Mouse (Mus musculus): ENCODE measurements around the gene Olfr465-ps1. TPM values are rescaled to one million over a fixed set of nuclear protein-coding genes. Genes with fewer than 3 reads are reported as not detected.

The Olfr465-ps1 gene
- not detected in 2 replicates for polyA plus RNA-seq (2015; fragmentation: Nextera tagmentation; extraction: Ambion mirVana)

DNA sequence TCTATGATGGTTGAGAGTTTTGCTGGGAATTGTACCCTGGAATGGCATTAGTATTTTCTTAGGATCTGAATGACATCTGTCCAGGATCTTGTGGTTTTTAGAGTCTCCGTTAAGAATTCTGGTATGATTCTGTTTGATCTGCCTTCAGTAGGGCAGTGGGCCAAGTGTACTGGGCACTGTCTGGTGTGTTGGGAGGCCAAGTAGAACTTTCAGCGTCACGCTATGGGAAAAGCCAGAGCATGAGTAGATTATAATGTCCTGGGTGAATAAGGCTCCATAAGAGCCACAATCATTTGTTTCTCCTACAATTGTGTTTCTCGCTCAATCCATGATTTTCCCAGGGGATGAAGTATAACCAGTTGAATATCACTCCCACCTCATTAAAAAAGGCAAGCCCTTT is at the start of gene Olfr465-ps1:
Gene Olfr465-ps1 (plus strand): TSS at position 301 of the 400 bp plus-strand sequence.

DNA sequence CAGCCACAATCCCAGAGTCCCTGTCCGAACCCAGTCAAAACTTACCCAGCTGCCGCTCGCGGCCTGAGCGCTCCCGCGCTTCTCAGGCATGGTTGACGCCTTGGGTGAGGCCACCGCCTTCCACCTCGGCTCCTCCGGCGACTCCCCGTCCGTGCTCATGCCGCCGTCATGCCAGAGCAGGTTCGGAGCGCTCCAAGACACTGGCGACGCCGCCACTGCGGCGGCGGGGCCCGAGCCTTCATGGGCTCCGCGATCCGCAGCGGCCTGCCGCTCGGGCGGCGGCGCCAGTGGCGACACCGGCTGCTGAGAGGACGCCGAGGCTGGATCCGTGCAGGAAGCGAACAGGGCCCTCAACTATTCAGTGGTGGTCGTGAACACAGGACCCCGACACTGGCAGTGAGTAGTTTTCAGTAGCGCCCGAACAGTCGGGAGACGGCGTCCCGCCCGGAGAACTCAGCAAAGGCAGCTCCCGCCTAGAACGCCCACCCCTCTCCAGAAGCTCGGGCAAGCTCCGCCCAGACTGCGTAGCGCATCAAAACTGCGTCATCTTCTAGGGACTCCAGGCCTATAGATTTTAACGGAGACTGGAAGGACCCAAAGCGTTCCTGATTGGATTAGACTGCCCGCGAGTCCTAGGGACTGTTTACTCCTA is 25.3 kb upstream of the Olfr465-ps1 start, which contains the start of gene Mfsd14b:
Gene Mfsd14b (minus strand): TSS at position 517 of the 652 bp plus-strand sequence.

DNA sequence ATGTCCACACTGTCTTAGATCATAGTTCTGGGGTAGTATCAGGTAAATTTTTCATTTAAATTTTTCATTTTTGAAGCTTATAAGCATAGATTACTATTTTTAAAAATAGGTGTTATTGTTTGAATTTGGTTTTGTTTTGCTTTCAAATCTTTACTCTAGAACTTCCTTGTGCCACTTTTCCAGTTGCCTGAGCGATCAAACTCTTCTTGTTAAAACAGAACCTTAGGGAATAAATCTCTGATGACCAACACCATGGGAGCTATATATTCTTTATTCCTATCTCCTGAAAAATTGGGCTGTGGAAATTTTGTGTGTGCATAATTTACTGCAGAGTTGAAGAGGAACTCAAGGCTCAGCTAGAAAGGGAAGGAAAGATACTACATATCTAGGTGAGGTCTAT is 12.1 kb downstream of the Olfr465-ps1 start, which contains the start of gene Olfr466:
Gene Olfr466 (plus strand): TSS at position 301 of the 400 bp plus-strand sequence.

Other genes with a start within 250 kb of the Olfr465-ps1 start
- 1.2 and 1.6 TPM in 2 replicates for gene Cntnap3, start 234.1 kb upstream of the Olfr465-ps1 start, polyA plus RNA-seq (2015; fragmentation: Nextera tagmentation; extraction: Ambion mirVana)
- gene Spata31, start 220.7 kb upstream of the Olfr465-ps1 start, polyA plus RNA-seq (2015; fragmentation: Nextera tagmentation; extraction: Ambion mirVana) = not detected in 2 replicates
- gene Spata31d1c, start 105.0 kb upstream of the Olfr465-ps1 start, polyA plus RNA-seq (2015; fragmentation: Nextera tagmentation; extraction: Ambion mirVana) = not detected in 2 replicates
- not detected in 2 replicates for gene Prss47, start 85.3 kb upstream of the Olfr465-ps1 start, polyA plus RNA-seq (2015; fragmentation: Nextera tagmentation; extraction: Ambion mirVana)
- gene Mfsd14b, start 25.1 kb upstream of the Olfr465-ps1 start, polyA plus RNA-seq (2015; fragmentation: Nextera tagmentation; extraction: Ambion mirVana) = 23.8 and 25.3 TPM in 2 replicates
- not detected in 2 replicates for gene Olfr466, start 12.2 kb downstream of the Olfr465-ps1 start, polyA plus RNA-seq (2015; fragmentation: Nextera tagmentation; extraction: Ambion mirVana)
- 0.26 TPM in 1 of 2 replicates, not detected in the other for gene Nlrp4f, start 67.9 kb downstream of the Olfr465-ps1 start, polyA plus RNA-seq (2015; fragmentation: Nextera tagmentation; extraction: Ambion mirVana)
- 0.96 and 1.1 TPM in 2 replicates for gene Gm10775, start 121.5 kb downstream of the Olfr465-ps1 start, polyA plus RNA-seq (2015; fragmentation: Nextera tagmentation; extraction: Ambion mirVana)
- 8.4 and 9.9 TPM in 2 replicates for gene Zfp369, start 140.7 kb downstream of the Olfr465-ps1 start, polyA plus RNA-seq (2015; fragmentation: Nextera tagmentation; extraction: Ambion mirVana)

Data from neural tube, postnatal 0 days (tissue).